Mouse (Mus musculus) embryonic fibroblast, embryonic 13.5 days (primary cell): ENCODE measurements around the gene Rnf215. TPM values are rescaled to one million over a fixed set of nuclear protein-coding genes. Genes with fewer than 3 reads are reported as not detected.
"Not testable (repeated sequence)": the region's sequence is repeated elsewhere in the genome, so short reads cannot be mapped to it uniquely, and the experiment has no call there.

Experiments used
- H3K27ac ChIP-seq: 2 replicates; pipeline ENCODE4 v1.5.1; 2012; ENCODE audit warnings: low read length, control low read depth, inconsistent platforms; ENCODE audit not compliant: insufficient read depth
- H3K4me1 ChIP-seq: 2 replicates; pipeline ENCODE4 v1.6.1; 2011; ENCODE audit warnings: low read length; ENCODE audit not compliant: control insufficient read depth, insufficient read depth
- H3K4me3 ChIP-seq: 2 replicates; pipeline ENCODE4 v1.5.1; 2011; ENCODE audit warnings: mild to moderate bottlenecking, control low read depth, low read length; ENCODE audit not compliant: insufficient read depth
- CTCF ChIP-seq: IDR thresholded peaks from 2 replicates; pipeline ENCODE4 v1.5.1; 2011; ENCODE audit warnings: mild to moderate bottlenecking, control low read depth, low read length, moderate library complexity, borderline replicate concordance; ENCODE audit not compliant: insufficient read depth
- POLR2A ChIP-seq: IDR thresholded peaks from 2 replicates; pipeline ENCODE4 v1.6.1; 2011; ENCODE audit warnings: low read depth, mild to moderate bottlenecking, control low read depth, low read length, moderate library complexity
- polyA plus RNA-seq: library from polyadenylated mRNA; stranded (reverse); fragments of >200 nt; gene quantifications from 2 replicates; pipeline ENCODE4 v1.2.4, GENCODE M21; 2011; ENCODE audit warnings: low read depth; ENCODE audit not compliant: missing spikeins, insufficient read length

Gene Rnf215
- polyA plus RNA-seq, 1 experiment = 19.6 TPM

DNA sequence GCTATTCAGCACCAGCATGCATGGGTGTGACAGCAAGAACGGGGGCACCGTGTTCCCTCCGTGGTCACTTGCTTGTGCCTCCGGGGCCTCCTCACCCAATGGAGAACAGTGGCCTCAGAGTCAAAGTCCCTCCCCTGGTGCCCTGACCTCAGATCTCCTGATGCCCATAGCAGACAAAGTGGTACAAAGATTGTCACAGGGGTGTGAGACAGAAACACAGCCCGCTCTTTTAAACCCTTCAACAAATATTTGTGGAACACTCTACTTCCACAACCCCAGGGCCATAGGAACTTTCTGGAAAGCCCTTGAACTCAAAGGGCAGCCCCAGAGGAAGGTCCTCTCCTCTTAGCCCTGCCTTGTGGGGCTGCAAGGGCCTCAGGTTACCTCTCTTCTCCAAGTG, 12.8 kb upstream of the Rnf215 start:
- Histone ChIP-seq H3K27ac (no peak overlapping the region), H3K4me1 (no peaks in the 10 kb centered on the region), H3K4me3 (no peak overlapping the region)
- no peak for TF ChIP-seq CTCF
- no peak for TF ChIP-seq POLR2A

- H3K27ac ChIP-seq = no peak within 1 kb of the TSS
- no peaks in the 10 kb centered on the region for H3K4me1 ChIP-seq
- H3K4me3 ChIP-seq = no peak within 1 kb of the TSS
- TF ChIP-seq CTCF (no peak), POLR2A (no peak)
Observed at GRCm38 (mm10) chr11:4122742-4123579, 12.0 kb upstream of the Rnf215 start, which contains the start of gene Sec14l2. Gene Sec14l2, minus strand, starts transcription at chr11:4123415.

- no peak overlapping the region for H3K4me3 ChIP-seq
- no peak overlapping the region for H3K27ac ChIP-seq
- H3K4me1 ChIP-seq = no peaks in the 10 kb centered on the region
- TF ChIP-seq CTCF (peak; percentile 43; the same call in 1 of the 2 replicates), POLR2A (no peak)
Observed at GRCm38 (mm10) chr11:4123922-4124321, 11.1 kb upstream of the Rnf215 start.

GRCm38 (mm10) chr11:4127059-4127458, 7.9 kb upstream of the Rnf215 start:
- Histone ChIP-seq H3K4me3 (no peak overlapping the region), H3K4me1 (no peaks in the 10 kb centered on the region), H3K27ac (no peak overlapping the region)
- TF ChIP-seq POLR2A (no peak), CTCF (no peak)

DNA sequence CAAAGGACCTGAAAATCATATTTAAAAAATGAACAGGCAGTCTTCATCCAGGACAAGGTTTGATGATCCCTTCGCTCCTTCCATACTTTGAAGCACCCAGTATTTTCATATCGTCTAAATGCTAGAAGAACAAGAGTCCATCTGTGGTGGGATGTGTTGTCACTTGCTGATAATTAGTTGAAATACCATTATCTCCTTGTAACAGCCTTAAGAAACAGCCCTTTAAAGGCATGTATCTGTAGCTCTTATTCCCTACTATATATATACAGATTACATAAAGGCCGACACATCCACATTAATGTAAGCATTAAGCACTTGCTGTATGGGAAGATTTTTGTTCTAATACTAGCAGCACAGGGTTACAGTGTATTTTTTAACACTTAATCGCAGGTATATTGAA, 6.5 kb upstream of the Rnf215 start:
- not testable (repeated sequence) for H3K4me1 ChIP-seq, H3K4me3 ChIP-seq, H3K27ac ChIP-seq

DNA sequence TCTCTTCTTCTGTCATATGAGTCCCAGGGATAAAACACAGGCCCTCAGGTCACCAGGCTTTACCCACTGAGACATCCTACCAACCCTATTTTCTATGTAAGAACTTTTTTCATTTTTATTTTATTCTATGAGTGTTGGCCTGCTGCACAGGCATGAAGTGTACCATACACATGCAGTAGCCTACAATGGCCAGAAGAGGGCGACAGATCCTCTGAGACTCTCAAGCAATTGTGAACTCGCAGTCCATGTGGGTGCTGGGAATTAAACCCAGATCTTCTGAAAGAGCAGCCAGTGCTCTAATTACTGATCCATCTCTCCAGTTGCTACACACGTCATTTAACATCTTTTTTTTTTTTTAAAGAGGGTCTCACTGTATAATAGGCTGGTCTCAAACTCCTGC, 1.6 kb upstream of the Rnf215 start:
- Histone ChIP-seq H3K27ac (no peak overlapping the region), H3K4me1 (peaks cover 5% of the 10 kb centered on the region; the same call in 1 of the 2 replicates), H3K4me3 (no peak overlapping the region)
- TF ChIP-seq POLR2A (no peak), CTCF (no peak)

GRCm38 (mm10) chr11:4134400-4134799, 602 bp upstream of the Rnf215 start:
- peaks cover 5% of the 10 kb centered on the region; the same call in 1 of the 2 replicates for H3K4me1 ChIP-seq
- no peak overlapping the region for H3K4me3 ChIP-seq
- TF ChIP-seq CTCF (no peak), POLR2A (no peak)
- no peak overlapping the region for H3K27ac ChIP-seq

- Histone ChIP-seq H3K4me1 (peaks cover 5% of the 10 kb centered on the region; the same call in 1 of the 2 replicates), H3K27ac (no peak overlapping the region), H3K4me3 (no peak overlapping the region)
- TF ChIP-seq CTCF (no peak), POLR2A (no peak)
Observed at GRCm38 (mm10) chr11:4138964-4139363, 4.0 kb downstream of the Rnf215 start.

DNA sequence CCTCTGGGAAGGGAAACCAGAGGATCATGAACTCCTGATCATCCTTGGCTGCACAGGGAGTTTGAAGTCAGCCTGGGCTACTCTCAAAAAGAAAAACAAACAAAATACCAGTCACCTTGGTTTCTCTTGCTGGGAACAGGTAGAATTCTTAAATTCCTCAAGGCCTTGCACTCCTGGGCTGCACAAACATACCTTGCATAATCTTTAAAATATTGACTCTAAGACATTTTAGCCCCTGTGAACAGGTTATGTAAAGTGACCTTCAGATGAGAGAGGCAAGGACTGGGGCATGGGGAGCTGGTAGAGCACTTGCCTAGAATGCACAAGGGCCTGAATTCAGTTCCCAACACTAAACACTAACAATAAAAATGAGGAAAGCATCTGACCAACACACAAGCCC, 6.5 kb downstream of the Rnf215 start:
- H3K4me1 ChIP-seq = peaks cover 2% of the 10 kb centered on the region; the same call in 1 of the 2 replicates
- no peak for TF ChIP-seq POLR2A
- no peak for TF ChIP-seq CTCF
- no peak overlapping the region for H3K4me3 ChIP-seq
- no peak overlapping the region for H3K27ac ChIP-seq

DNA sequence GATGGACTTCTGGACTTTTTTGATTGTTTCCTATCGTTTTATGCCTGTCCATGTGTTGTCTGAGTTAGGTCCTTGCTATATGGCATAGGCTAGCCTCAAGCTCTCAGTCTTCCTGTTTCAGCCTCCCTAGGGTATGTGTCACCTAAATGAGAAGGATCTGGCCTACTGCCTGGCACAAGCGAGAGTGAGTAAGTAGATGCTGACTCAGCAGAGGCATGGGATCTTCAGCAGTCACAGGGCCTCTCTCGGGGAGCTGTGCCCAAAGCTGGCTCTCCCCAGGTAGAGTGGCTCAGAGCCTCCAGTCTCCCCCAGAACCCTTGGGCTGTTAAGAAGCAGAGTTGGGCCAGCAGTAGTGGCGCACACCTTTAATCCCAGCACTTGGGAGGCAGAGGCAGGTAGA, 7.3 kb downstream of the Rnf215 start:
- H3K4me3 ChIP-seq = no peak overlapping the region
- H3K4me1 ChIP-seq = no peaks in the 10 kb centered on the region
- no peak overlapping the region for H3K27ac ChIP-seq
- TF ChIP-seq CTCF (no peak), POLR2A (no peak)
